Mouse (Mus musculus): ENCODE measurements around the gene Enpp1.

GRCm38 (mm10) chr10:24631122-24631521 lies 80.8 kb downstream of the Enpp1 start:
- TF ChIP-seq CTCF (IDR thresholded peaks at IDR 0.05; ENCODE audit: low read depth), result no peak
- no peak for TF ChIP-seq EP300 (IDR thresholded peaks at IDR 0.05; ENCODE audit: low read depth)

All from liver, postnatal 0 days (tissue).